Mouse (Mus musculus): ENCODE data around the gene Lman2.

Gene Lman2

DNA sequence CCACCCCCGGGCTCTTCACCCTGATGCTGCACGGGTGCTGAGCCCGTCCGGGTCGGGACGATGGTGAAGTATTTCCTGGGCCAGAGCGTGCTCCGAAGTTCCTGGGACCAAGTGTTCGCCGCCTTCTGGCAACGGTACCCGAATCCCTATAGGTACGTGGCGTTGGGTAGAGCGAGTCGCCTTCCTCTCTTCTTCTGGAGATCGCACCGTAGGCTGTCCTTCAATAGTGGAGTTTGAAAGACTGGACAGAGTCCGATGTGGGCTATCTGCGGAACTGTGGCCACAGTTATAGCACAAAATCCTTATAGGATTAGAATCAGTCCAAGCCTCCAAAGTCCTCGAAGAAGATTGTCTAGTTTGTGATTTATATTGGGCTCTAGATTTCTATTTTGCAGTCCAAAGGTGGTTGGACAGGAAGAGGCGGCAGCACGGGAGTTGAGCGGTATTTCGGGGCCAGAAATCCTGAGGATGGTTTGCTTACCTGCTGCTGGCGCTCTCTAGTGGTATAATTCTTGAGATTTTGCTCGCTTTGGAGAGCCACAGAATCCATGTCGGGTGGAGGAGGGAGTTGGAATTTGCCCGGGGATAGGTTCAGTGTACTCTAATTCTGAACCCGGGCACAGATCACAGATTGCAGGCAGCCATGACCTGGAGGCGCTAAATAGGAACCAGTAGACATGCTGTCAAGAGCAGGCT, 40.3 kb downstream of the Lman2 start:
- DNase-seq = peak; percentile 76 to 90

- peak; percentile 91 to 94 for DNase-seq
Measured at GRCm38 (mm10) chr13:55321434-55322129, 41.0 kb downstream of the Lman2 start, which contains the start of gene Rab24. Rab24 (minus strand) TSS chr13:55321946.

DNA sequence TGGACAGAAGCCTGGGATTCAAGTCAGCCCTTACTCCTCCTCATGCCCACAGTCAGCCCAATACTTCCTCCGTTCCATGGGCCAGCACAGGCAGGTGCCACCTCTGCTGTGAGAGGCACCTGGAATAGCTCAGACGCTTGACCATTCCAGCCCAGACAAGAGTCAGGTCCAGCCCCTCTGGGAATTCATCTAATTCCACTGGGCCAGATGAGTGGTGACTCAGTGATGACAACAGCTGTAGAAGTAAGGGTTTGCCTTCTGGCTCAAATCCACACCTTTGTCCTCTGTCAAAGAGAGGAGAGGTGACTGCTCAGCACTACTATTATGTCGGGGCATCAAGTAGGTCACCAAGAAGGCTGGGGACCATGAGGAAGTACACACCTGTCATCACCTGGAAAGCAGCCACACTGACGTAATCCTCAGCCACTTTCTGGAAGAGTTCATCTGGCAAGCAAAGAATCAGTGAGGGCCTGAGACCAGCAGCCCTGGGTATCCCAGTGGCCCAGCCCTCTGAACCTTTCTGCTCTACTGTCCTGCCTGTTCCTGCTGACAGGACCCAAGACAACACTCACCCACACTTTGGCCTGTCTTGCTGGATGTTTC, 42.6 kb downstream of the Lman2 start, which contains the start of gene Prelid1:
Prelid1 (plus strand) TSS at position 570 of the 603 bp plus-strand sequence.
- peak in 1 of 2 experiments; percentile 46 for DNase-seq

DNA sequence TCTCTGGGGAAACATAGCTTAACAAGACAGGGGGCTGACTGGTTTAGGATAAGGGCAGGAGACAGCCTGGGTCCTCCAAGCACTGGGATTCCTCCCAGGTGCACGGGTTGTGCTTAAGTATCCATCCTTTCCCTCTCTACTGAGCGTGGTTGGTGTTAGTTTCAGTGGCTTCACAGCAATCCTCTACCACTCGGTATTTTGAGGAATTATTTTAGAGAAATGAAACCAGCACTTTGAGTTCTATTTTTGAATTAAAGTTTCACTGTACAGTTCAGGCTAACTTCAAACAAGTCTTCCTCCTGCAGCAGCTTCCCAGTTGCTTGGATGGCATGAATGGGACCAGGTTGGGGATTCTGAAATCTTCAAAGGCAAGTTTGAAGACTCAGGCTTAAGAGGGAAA, 44.2 kb downstream of the Lman2 start:
- DNase-seq = no peak

DNA sequence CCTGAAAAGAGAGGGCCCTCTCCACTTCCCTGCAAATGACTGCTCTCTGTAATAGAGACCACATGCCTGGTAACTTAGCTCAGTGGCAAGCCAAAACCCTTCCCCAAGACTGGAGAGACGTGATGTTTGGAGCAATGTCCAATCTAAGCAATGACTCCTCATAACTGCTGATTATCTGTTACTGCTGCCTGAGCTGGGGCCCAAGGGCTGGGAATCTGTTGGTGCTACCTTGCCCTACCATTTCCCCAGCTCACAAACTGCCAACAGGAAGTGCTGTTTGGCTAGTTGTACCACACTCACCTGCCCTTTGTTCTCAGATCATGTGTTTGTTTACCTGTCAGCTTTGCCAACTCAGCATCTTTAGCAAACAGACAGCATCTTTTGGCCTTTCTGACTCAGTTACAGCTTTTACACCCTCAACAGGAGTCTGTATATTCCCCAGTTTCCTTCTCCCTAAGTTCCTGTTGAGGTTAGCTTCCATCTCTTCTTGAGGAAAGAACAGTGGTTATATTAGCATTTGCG, 47.6 kb downstream of the Lman2 start:
- DNase-seq = peak in 1 of 2 experiments; percentile 31

- DNase-seq = no peak
Measured at GRCm38 (mm10) chr13:55313051-55313450, 49.5 kb downstream of the Lman2 start.

DNA sequence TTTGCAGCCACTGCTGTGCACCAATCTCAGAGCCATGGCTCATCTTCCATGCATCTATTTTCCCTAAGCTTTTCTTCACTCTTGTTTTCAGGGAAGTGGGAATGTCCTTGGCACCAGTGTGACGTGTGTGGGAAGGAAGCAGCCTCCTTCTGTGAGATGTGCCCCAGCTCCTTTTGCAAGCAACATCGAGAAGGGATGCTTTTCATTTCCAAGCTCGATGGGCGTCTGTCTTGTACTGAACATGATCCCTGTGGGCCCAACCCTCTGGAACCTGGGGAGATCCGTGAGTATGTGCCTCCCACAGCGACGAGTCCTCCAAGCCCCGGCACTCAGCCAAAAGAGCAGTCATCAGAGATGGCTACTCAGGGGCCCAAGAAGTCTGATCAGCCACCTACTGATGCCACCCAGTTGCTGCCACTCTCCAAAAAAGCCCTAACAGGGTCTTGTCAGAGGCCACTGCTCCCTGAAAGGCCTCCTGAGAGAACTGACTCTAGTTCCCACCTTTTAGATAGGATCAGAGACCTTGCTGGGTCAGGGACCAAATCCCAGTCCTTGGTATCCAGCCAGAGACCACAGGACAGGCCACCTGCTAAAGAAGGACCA, 50.5 kb downstream of the Lman2 start:
- DNase-seq = no peak

GRCm38 (mm10) chr13:55300913-55301312, 61.7 kb downstream of the Lman2 start:
- peak in 1 of 2 experiments; percentile 33 for DNase-seq

- DNase-seq = no peak
Measured at GRCm38 (mm10) chr13:55296760-55297159, 65.8 kb downstream of the Lman2 start.

Data from kidney, postnatal 36 days (tissue).